Mouse (Mus musculus) fat pad, adult 2 months (tissue): ENCODE measurements around the gene Wdr25.
"Not testable (repeated sequence)": the region's sequence is repeated elsewhere in the genome, so short reads cannot be mapped to it uniquely, and the experiment has no call there.

Source experiments
- DNase-seq: peaks from one replicate; pipeline ENCODE4 v3.0.0-alpha.2; 2011; ENCODE audit warnings: low read depth, low spot score; ENCODE audit errors: extremely low read depth

Gene Wdr25

GRCm38 (mm10) chr12:108892989-108893714 lies at the start of gene Wdr25:
Gene Wdr25 (plus strand): TSS chr12:108893631.
- DNase-seq: no peak

GRCm38 (mm10) chr12:108848033-108848432 lies 45.4 kb upstream of the Wdr25 start:
- not testable (repeated sequence) for DNase-seq

DNA sequence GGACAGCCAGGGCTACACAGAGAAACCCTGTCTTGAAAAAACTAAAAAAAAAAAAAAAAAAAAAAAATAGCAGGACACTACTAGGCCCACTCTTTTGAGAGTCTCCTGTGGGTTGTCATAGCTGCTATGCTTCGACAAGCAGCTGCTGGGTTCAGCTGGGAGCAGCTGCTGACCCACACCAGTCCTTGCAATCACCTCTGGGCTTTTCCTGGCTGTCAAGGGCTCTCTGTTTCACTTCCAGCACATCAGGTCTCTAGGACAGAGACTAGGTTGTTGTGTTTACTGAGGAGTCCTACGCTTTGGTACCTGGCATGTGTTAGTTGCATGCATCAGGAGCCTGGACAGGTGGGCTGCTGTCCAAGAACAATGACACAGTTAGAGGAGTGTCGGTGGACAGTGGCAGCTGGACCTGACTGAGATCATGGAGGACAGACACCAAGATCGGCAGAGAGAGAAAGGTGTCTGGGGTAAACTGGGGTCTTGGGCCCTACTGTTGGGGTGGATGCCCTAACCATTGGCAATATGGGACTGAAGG lies 43.9 kb upstream of the Wdr25 start:
- DNase-seq: no peak

DNA sequence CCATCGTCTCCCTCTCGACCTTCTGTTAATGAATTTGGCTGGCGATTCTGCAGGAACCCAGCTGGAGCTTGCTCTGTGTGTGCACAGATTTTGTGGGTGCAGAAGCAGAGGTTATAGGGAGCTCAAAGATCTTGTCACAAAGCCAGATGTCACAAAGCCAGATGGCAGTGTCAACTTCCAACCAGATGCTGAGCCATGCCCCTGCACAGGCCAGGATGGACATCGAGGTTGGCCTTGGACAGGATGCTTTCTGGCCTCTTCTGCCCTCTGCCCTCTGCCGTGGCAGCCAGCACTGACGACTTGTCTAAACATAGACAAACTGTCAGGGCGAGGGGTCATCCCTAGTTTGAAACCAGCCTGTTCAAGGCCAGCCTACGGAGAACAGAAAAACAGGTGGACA lies 43.3 kb upstream of the Wdr25 start:
- no peak for DNase-seq

DNA sequence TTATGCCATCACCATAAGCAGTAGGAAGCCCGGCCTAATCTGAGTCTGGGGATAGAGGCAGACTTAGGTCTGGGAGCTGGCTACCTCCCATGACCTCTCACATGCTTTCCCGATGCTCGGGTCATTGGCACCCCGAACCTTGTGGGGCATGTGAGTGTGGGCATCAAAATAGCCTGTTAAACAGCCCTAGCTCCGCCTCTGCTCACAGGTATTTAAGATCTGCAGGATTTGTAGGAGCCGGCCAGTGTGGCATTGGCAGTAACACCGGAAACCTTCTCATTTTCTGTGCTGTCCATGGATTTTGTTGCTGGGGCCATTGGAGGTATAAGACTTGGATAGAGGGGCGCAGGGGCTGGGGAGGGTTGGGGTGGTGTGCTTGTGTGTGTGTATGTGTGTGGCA lies 42.5 kb upstream of the Wdr25 start:
- no peak for DNase-seq

DNA sequence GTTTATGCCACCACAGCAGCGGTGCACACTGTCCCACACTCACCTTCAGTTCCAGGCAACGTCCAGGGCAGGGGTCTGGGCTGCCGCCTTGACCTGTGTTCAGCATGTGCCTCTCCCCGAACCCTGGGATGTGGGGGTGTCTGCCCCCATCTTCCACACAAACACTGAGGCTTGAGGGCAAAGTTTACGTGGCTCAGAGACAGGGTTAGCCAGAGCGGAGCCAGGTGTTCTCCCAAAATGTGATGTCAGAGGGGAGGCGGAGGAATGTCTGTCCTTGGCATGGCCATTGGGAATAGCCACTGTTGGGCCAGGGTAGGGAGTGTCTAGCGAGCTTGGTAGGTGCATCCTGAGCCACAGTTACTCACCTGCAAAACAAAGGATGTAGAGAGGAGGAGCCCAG lies 40.6 kb upstream of the Wdr25 start:
- no peak for DNase-seq

GRCm38 (mm10) chr12:108855081-108855480 lies 38.4 kb upstream of the Wdr25 start:
- no peak for DNase-seq

DNA sequence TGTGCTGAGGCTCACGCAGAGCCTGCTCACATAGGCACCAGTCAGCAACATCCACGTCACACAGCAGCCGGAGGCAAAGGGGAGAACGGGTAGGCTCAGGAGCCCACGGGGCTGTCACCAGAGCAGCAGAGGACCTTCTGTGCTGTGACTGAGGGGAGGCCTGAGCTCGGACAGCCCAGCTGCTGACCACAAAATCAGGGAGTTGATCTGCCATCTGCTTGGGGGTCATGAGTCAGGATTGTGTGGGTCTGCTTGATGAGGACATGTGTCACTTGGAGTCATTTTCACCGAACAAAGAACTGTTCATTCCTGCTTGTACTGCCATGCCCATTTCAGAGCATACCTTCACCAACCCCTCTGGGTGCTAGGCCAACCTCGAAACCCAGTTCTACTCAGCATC lies 37.2 kb upstream of the Wdr25 start:
- DNase-seq: no peak

GRCm38 (mm10) chr12:108857109-108857508 lies 36.3 kb upstream of the Wdr25 start:
- DNase-seq: no peak

DNA sequence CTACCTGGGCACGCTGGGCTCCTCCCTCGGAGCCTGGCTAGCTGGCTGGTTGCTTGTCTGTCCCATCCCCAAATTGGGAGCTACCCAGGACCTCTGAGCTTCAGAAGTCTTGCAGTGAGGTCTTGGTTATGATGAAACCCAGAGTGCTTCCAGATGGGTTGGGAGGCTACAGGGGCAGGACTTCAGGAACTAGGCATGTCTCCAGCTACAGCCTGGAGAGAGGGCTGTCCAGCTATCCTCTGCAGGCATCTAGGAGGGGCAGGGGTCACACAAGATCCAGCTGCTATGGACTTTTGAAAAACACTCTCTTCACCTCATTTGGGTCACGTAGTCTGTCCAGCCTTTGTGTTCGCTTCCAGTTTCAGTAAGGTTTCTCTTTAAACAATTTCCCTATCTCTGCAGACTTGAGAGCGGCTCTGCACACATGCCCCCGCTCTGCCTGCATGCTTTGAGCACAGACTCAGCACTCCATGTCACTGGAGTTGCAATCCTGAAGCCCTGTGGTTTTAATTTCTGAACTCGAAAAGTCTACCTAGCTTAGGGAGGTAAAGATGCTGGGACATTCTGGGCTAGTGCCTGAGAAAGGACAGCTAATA lies 35.7 kb upstream of the Wdr25 start:
- DNase-seq: no peak

GRCm38 (mm10) chr12:108858486-108858885 lies 34.9 kb upstream of the Wdr25 start:
- DNase-seq: no peak

GRCm38 (mm10) chr12:108865007-108865494 lies 28.4 kb upstream of the Wdr25 start:
- no peak for DNase-seq

DNA sequence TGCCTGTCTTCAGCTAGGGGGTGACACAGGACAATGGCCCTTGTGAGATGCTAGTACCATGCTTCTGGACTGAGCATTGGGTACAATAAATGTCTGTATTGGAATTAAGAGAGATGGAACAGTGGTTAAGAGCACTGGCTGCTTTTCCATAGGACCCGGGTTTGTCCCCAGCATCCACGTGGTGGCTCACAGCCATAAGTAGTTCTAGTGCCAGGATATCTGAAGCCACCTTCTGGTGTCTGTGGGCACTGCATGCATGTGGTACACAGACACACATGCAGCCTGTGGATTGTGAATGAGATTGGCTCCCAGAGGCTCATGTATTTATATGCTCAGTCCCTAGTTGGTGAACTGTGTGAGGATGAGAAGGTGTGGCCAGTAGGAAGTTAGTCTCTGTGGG lies 23.9 kb upstream of the Wdr25 start:
- no peak for DNase-seq

GRCm38 (mm10) chr12:108873122-108873521 lies 20.3 kb upstream of the Wdr25 start:
- no peak for DNase-seq

GRCm38 (mm10) chr12:108879138-108879537 lies 14.3 kb upstream of the Wdr25 start:
- DNase-seq: no peak

- DNase-seq: no peak
Observed at GRCm38 (mm10) chr12:108880606-108881005, 12.8 kb upstream of the Wdr25 start.

DNA sequence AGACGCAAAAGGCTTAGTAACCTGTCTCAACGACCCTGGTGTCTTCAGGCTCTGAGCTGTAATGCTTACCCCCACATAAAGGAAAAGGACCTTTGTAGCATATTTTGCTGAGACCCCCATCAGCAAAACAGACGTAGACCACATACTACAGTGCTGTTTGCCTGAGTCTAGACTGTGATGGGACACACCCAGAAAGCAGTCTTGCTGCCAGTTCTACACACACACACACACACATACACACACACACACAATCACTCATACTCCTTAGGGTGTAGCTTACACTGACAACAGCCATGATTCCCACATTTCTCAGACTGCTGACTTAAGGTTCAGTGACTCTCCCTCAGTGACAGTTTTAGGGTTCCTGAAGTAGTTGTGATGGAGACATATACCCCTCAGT lies 12.2 kb upstream of the Wdr25 start:
- no peak for DNase-seq

- DNase-seq: no peak
Observed at GRCm38 (mm10) chr12:108882776-108883175, 10.7 kb upstream of the Wdr25 start.

- DNase-seq: no peak
Observed at GRCm38 (mm10) chr12:108885906-108886305, 7.5 kb upstream of the Wdr25 start.

- no peak for DNase-seq
Observed at GRCm38 (mm10) chr12:108887077-108887476, 6.4 kb upstream of the Wdr25 start.

GRCm38 (mm10) chr12:108888632-108889031 lies 4.8 kb upstream of the Wdr25 start:
- no peak for DNase-seq

DNA sequence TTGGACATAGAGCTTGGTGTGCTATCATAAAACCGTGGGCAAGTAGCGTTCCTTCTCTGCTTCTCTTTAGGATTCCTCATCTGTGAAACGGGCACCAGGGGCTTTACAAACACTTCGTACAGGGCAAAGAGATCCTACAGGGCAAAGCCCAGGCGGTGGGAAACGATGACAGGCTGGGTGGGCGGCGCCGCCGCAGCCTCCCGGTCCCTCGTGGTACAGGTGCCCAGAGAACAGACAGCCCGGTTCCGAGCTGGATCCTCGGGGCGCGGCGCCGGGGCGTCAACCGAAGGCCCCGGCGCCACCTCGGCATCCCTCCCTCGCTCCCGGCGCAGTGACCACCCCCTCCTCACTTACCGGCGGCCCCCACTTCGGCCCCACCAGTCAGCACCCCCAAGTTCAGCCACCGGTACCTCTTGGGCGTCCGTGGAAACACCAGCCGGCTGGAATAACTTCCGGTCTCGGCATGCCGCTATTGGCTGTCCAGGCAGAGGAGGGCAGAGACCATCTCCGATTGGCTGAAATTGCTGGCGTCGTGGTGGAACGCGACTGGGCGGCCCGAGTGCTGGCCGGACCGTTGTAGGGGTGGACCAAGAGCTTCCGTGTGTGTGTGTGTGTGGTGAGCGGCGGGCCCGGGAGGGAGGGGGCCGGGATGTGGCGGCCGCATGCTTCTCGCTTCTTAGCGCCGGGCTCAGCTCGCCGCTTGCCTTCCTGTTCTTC lies 442 bp downstream of the Wdr25 start, which contains the start of gene Wars:
Gene Wars, minus strand, starts transcription at position 460 of the 717 bp plus-strand sequence.
- peak; percentile 54 for DNase-seq
